Mouse (Mus musculus): Measurements from ENCODE around the gene Olfr325. TPM values are rescaled to one million over a fixed set of nuclear protein-coding genes. Genes with fewer than 3 reads are reported as not detected.

The Olfr325 gene
- total RNA-seq, 2 experiments from 2014 or later: not detected

DNA sequence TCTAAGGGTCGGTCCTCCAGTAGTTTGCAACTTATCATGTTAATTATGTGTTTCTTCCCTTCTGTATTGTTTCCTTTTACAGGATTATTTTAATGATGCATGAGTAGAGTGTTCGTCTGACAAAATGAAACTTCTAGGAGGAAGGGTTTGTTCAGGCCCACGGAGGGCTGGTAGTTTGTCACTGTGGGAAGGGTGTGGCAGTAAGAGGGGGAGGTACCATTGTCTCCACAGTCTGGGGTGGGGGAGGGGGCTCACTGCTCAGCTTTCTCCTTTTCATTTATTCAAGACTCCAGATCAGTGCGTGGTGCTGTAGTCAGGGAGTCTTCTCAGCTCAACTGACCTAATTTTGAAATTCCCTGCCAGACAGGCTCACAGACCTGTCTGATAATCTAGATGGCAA lies 48.6 kb downstream of the Olfr325 start:
- DNase-seq (ENCODE audit: low spot score in 2 of 2): no peak

- no peak for DNase-seq (ENCODE audit: low spot score in 2 of 2)
Measured at GRCm38 (mm10) chr11:58630401-58630800, 52.9 kb downstream of the Olfr325 start, which contains the start of gene Olfr323. Olfr323 (minus strand) TSS chr11:58630501.

Other genes starting within 250 kb of the Olfr325 start
- gene Zfp672, start 247.4 kb upstream of the Olfr325 start, total RNA-seq (2021): 10 to 100 TPM; 48.7 to 58.7 TPM
- 10 to 100 TPM; 38.5 to 39.3 TPM for gene Sh3bp5l, start 247.0 kb upstream of the Olfr325 start, total RNA-seq (2021)
- not detected for gene Lypd8, start 198.7 kb upstream of the Olfr325 start, total RNA-seq (2021)
- gene 1810065E05Rik, start 156.6 kb upstream of the Olfr325 start, total RNA-seq (2021): not detected
- gene Gm12253, start 145.2 kb upstream of the Olfr325 start, total RNA-seq (2021): not detected
- gene Lypd9, start 124.8 kb upstream of the Olfr325 start, total RNA-seq (2021): not detected
- gene Olfr30, start 115.5 kb upstream of the Olfr325 start, total RNA-seq (2021): not detected
- not detected for gene Olfr332, start 85.2 kb upstream of the Olfr325 start, total RNA-seq (2021)
- not detected for gene Olfr331, start 75.2 kb upstream of the Olfr325 start, total RNA-seq (2021)
- under 1 TPM in 1 of 2 experiments, not detected in 1; 0.50 TPM for gene Olfr330, start 42.9 kb upstream of the Olfr325 start, total RNA-seq (2021)
- gene Olfr329-ps, start 31.3 kb upstream of the Olfr325 start, total RNA-seq (2021): under 1 TPM in 1 of 2 experiments, not detected in 1; 0.63 TPM
- gene Olfr328, start 22.1 kb upstream of the Olfr325 start, total RNA-seq (2021): under 1 TPM in 1 of 2 experiments, not detected in 1; 0.13 TPM
- not detected for gene Olfr224, start 7.2 kb upstream of the Olfr325 start, total RNA-seq (2021)
- gene Olfr324, start 17.4 kb downstream of the Olfr325 start, total RNA-seq (2021): not detected
- not detected for gene 2210407C18Rik, start 38.3 kb downstream of the Olfr325 start, total RNA-seq (2021)
- not detected for gene Olfr323, start 52.8 kb downstream of the Olfr325 start, total RNA-seq (2021)
- not detected for gene Trim58, start 62.7 kb downstream of the Olfr325 start, total RNA-seq (2021)
- not detected for gene Olfr322, start 81.1 kb downstream of the Olfr325 start, total RNA-seq (2021)
- gene Olfr320, start 103.4 kb downstream of the Olfr325 start, total RNA-seq (2021): not detected
- gene Olfr319, start 121.4 kb downstream of the Olfr325 start, total RNA-seq (2021): not detected
- not detected for gene Olfr318, start 146.3 kb downstream of the Olfr325 start, total RNA-seq (2021)
- not detected for gene Olfr317, start 161.5 kb downstream of the Olfr325 start, total RNA-seq (2021)
- not detected for gene Olfr316, start 175.0 kb downstream of the Olfr325 start, total RNA-seq (2021)
- not detected for gene Olfr315, start 195.5 kb downstream of the Olfr325 start, total RNA-seq (2021)
- gene Olfr314, start 205.2 kb downstream of the Olfr325 start, total RNA-seq (2021): not detected
- 1 to 10 TPM; 2.6 to 3.1 TPM for gene Fam183b, start 224.2 kb downstream of the Olfr325 start, total RNA-seq (2021)
- gene Olfr313, start 237.3 kb downstream of the Olfr325 start, total RNA-seq (2021): not detected